Mouse (Mus musculus) neural tube, embryonic 12.5 days (tissue): ENCODE data around the gene Tmppe. TPM values are rescaled to one million over a fixed set of nuclear protein-coding genes. Genes with fewer than 3 reads are reported as not detected.

Experiments used
- ATAC-seq: fragments of 200-750 bp; cut with Nextera tagmentation; 2 replicates; pipeline ENCODE4 v1.8.0; 2017; ENCODE audit warnings: low read depth, mild to moderate bottlenecking, moderate TSS enrichment, moderate library complexity; ENCODE audit not compliant: low FRiP score
- H3K27ac ChIP-seq: fragments of 300-500 bp; sonication (generic); 2 replicates; pipeline ENCODE4 v1.5.1; 2016
- H3K27me3 ChIP-seq: fragments of 300-500 bp; sonication (generic); replicated peaks from 2 replicates; pipeline ENCODE4 v1.6.1; 2016; ENCODE audit warnings: mild to moderate bottlenecking
- H3K36me3 ChIP-seq: fragments of 300-500 bp; sonication (generic); 2 replicates; pipeline ENCODE4 v1.6.1; 2016; ENCODE audit warnings: mild to moderate bottlenecking
- H3K4me1 ChIP-seq: fragments of 300-500 bp; sonication (generic); 2 replicates; pipeline ENCODE4 v1.6.1; 2016
- H3K4me2 ChIP-seq: fragments of 300-500 bp; sonication (generic); replicated peaks from 2 replicates; pipeline ENCODE4 v1.6.1; 2016; ENCODE audit warnings: mild to moderate bottlenecking
- H3K4me3 ChIP-seq: fragments of 300-500 bp; sonication (generic); 2 replicates; pipeline ENCODE4 v1.5.1; 2016
- H3K9ac ChIP-seq: fragments of 300-500 bp; sonication (generic); 2 replicates; pipeline ENCODE4 v1.6.1; 2016; ENCODE audit warnings: mild to moderate bottlenecking
- H3K9me3 ChIP-seq: fragments of 300-500 bp; sonication (generic); 2 replicates; pipeline ENCODE4 v1.6.1; 2016; ENCODE audit warnings: mild to moderate bottlenecking
- WGBS: fragments of 180-500 bp; shearing (Covaris S2); methylation state at CpG from one replicate; pipeline ENCODE4 v1.1.7; 2016; 5-methylcytosine and 5-hydroxymethylcytosine counted together
- polyA plus RNA-seq: library from polyadenylated mRNA; unstranded; fragments of >200 nt; fragmentation: Nextera tagmentation; extraction: Ambion mirVana; gene quantifications from 2 replicates; pipeline ENCODE4 v1.2.1, GENCODE M21; 2016

The Tmppe gene
- polyA plus RNA-seq, 1 experiment from 2014 or later = 8.0 TPM

DNA sequence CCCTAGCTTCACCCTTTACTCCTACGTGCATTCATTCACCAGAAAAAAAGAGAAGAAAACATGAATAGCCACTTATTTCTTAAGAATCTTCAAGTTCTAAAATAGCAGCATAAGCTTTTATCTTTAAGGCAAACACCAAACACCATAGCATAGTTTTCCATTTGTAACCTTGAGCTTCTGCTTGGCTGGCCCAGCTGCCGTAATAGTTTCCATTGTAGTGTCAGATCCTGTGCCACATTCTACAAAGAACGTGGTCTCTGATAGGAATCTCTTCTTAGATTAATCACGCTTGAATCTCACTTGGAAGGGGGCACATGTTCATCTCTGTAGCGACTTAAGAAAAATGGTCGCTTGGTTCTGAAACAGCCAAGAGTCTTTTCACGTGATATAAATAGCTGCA, 50.7 kb downstream of the Tmppe start:
- WGBS = 92% methylated on average over 7 of the region's 7 CpGs
- ATAC-seq = no peak
- Histone ChIP-seq H3K4me3 (no peak overlapping the region), H3K27ac (no peak overlapping the region), H3K36me3 (no peaks in the 10 kb centered on the region), H3K27me3 (no peaks in the 10 kb centered on the region), H3K9ac (no peak overlapping the region), H3K4me2 (no peak overlapping the region), H3K4me1 (no peaks in the 10 kb centered on the region), H3K9me3 (no peaks in the 10 kb centered on the region)

- no peaks in the 10 kb centered on the region for H3K27me3 ChIP-seq
- no peak overlapping the region for H3K4me3 ChIP-seq
- no peaks in the 10 kb centered on the region for H3K4me1 ChIP-seq
- 92% methylated on average over 6 of the region's 6 CpGs for WGBS
- 0 out of 2 replicates have a peak, but pooled peaks cover 2% of the 10 kb centered on the region for H3K36me3 ChIP-seq
- no peak for ATAC-seq
- H3K4me2 ChIP-seq = no peak overlapping the region
- H3K9me3 ChIP-seq = no peaks in the 10 kb centered on the region
- no peak overlapping the region for H3K27ac ChIP-seq
- no peak overlapping the region for H3K9ac ChIP-seq
These were observed 51.5 kb downstream of the Tmppe start for GRCm38 (mm10) chr9:114452418-114452817.

- ATAC-seq = no peak
- 0 out of 2 replicates have a peak, but pooled peaks cover 7% of the 10 kb centered on the region for H3K36me3 ChIP-seq
- H3K9ac ChIP-seq = no peak overlapping the region
- H3K9me3 ChIP-seq = no peaks in the 10 kb centered on the region
- no peaks in the 10 kb centered on the region for H3K4me1 ChIP-seq
- H3K27me3 ChIP-seq = no peaks in the 10 kb centered on the region
- WGBS = 94% methylated on average over 2 of the region's 2 CpGs
- no peak overlapping the region for H3K4me2 ChIP-seq
- no peak overlapping the region for H3K4me3 ChIP-seq
- no peak overlapping the region for H3K27ac ChIP-seq
These were observed 54.5 kb downstream of the Tmppe start for GRCm38 (mm10) chr9:114455420-114455819.

Other genes starting within 250 kb of the Tmppe start
- gene Bcl2a1c, start 71.0 kb upstream of the Tmppe start, polyA plus RNA-seq = not detected in 2 replicates
- gene Crtap, start 10.4 kb upstream of the Tmppe start, polyA plus RNA-seq = 41.3 and 42.8 TPM in 2 replicates
- 22.4 and 24.5 TPM in 2 replicates for gene Glb1, start within 50 bp of the Tmppe start, polyA plus RNA-seq
- gene Ccr4, start 103.8 kb downstream of the Tmppe start, polyA plus RNA-seq = not detected in 2 replicates
- gene C130032M10Rik, start 114.6 kb downstream of the Tmppe start, polyA plus RNA-seq = 0.28 and 0.29 TPM in 2 replicates
- 0.98 and 1.4 TPM in 2 replicates for gene Trim71, start 163.3 kb downstream of the Tmppe start, polyA plus RNA-seq
- gene Cnot10, start 239.1 kb downstream of the Tmppe start, polyA plus RNA-seq = 63.8 and 64.3 TPM in 2 replicates